ENCODE assay signal across 13 mouse cellular contexts in the genomic region with DNA sequence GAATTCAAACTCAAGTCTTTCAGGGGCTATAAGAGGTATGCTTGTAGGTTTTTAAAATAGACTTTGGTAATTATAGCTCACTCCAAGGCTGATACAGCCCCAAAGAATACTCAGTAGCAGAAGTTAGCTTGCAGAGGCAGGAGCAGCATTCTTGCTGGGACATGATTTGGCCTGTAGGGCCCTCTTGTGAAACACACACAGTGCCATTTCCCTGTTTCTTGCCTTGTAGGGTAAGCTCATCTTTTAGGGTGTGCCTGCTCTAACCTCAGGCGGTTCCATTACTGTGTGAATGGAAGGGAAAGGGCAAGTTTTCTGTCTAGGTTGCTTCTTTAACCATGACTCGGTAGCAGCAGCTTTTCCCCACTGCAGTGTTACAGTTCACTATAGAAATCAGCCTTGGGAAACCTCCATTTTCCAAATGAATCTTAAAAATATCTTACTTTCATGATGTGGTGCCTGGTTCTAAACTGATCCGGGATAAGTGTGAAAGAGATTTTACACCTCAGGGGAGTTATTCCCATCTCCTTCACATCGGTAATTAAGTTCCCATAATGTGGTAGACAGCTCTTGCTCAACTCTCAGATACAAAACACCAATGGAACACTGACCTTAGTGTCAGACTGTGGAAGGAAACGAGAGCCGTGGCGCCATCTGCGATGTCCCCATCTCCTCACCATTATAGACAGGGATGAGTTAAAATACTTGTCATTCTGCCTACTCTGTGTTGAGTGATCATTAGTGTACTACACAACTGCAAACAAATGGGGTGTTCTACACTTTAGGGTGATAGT. TPM values are rescaled to one million over a fixed set of nuclear protein-coding genes. Genes with fewer than 3 reads are reported as not detected.
DNase-seq lines count a peak whose midpoint lies in the region; ATAC-seq and TF ChIP-seq lines count a peak whose summit lies in the region.
"Had no signal": no experiment of that assay in that cellular context is flagged by ENCODE, and none has a peak within 500 bp of the region (broad histone marks: within the 10 kb centered on the region; RNA-seq: fewer than 3 reads in every experiment).

No protein-coding gene starts in this region.

- H3K36me3 ChIP-seq in kidney, adult 2 months (ENCODE audit: control insufficient read depth, insufficient read depth, low read length) = no peaks in the 10 kb centered on the region
- no peaks in the 10 kb centered on the region for H3K36me3 ChIP-seq in ES-Bruce4 (ENCODE audit: control insufficient read depth, insufficient read depth, low read length, poor library complexity, severe bottlenecking)
- H3K36me3 ChIP-seq: kidney, embryonic 15.5 days; liver, embryonic 13.5 days had no signal

- ATAC-seq in CD4-positive, CD25-positive, alpha-beta regulatory T cell, adult 4 months = no peak

- 87% methylated on average over 8 of the region's 8 CpGs for WGBS in kidney, adult 2 months

- peak overlapping the region; percentile 63 for H3K9ac ChIP-seq in ES-Bruce4 (ENCODE audit: low read depth, poor library complexity, severe bottlenecking)
- H3K9ac ChIP-seq: kidney, embryonic 15.5 days; liver, embryonic 13.5 days had no signal

- no peak overlapping the region for H3K4me3 ChIP-seq in kidney, adult 2 months (ENCODE audit: insufficient read depth, low read depth, low read length)
- H3K4me3 ChIP-seq in ES-Bruce4 (ENCODE audit: low read depth, low read length) = no peak overlapping the region
- H3K4me3 ChIP-seq: erythroblast, embryonic 14.5 days; kidney, embryonic 15.5 days had no signal

- H3K9me3 ChIP-seq in ES-Bruce4 (replicated peaks; ENCODE audit: control insufficient read depth, insufficient read depth, low read length, poor library complexity, severe bottlenecking) = no peaks in the 10 kb centered on the region
- H3K9me3 ChIP-seq: kidney, embryonic 15.5 days; liver, embryonic 13.5 days had no signal

- no peak for DNase-seq in kidney, adult 2 months
- DNase-seq in kidney, adult 8-10 months = no peak
- DNase-seq in gonadal fat pad, adult 2 months (ENCODE audit: low read depth) = peak; percentile 96
- peak; percentile 23 for DNase-seq in lung, postnatal 25 days (ENCODE audit: low spot score)
- no peak for DNase-seq in right cerebral cortex, postnatal 36 days (ENCODE audit: low spot score in 2 of 2)
- no peak for DNase-seq in testis, postnatal 10 days (ENCODE audit: low spot score)
- DNase-seq: liver, embryonic 13.5 days; retina, postnatal 1 day had no signal

- H3K27me3 ChIP-seq in kidney, adult 2 months (replicated peaks; ENCODE audit: control insufficient read depth, insufficient read depth, low read length) = no peaks in the 10 kb centered on the region
- no peaks in the 10 kb centered on the region for H3K27me3 ChIP-seq in ES-Bruce4 (ENCODE audit: control insufficient read depth, insufficient read depth, low read length, poor library complexity, severe bottlenecking)
- H3K27me3 ChIP-seq: CH12.LX had no signal

- 0 out of 2 replicates have a peak, but pooled peaks have one; percentile 5 for TF ChIP-seq CTCF in kidney, adult 2 months (conservative IDR thresholded peaks at IDR 0.05; ENCODE audit: insufficient read depth, insufficient read length, low read depth, low read length)
- no peak for TF ChIP-seq CTCF in ES-Bruce4 (IDR thresholded peaks at IDR 0.05; ENCODE audit: low read depth, low read length)

- no peak for TF ChIP-seq POLR2A in kidney, adult 2 months (IDR thresholded peaks at IDR 0.05; ENCODE audit: low read depth, low read length)
- no peak for TF ChIP-seq POLR2A in ES-Bruce4 (IDR thresholded peaks at IDR 0.05; ENCODE audit: insufficient read depth, low read length)

- no peak overlapping the region for H3K27ac ChIP-seq in kidney, adult 2 months (ENCODE audit: insufficient read depth, low read depth, low read length)
- H3K27ac ChIP-seq in ES-Bruce4 (ENCODE audit: insufficient read depth, low read length) = 0 out of 2 replicates have a peak overlapping the region, but pooled peaks have one; percentile 42
- H3K27ac ChIP-seq: kidney, embryonic 15.5 days; liver, embryonic 13.5 days had no signal

- peaks cover 5% of the 10 kb centered on the region; the same call in 1 of the 2 replicates for H3K4me1 ChIP-seq in kidney, adult 2 months (ENCODE audit: control insufficient read depth, insufficient read depth, low read length)
- no peaks in the 10 kb centered on the region for H3K4me1 ChIP-seq in ES-Bruce4 (ENCODE audit: control insufficient read depth, insufficient read depth, low read length)

- no peak for TF ChIP-seq EP300 in ES-Bruce4 (IDR thresholded peaks at IDR 0.05; ENCODE audit: insufficient read depth, low read depth, low read length)

RNA-seq across cellular contexts. Expression of gene Perp, which starts 1.8 kb away (rescaled TPM):
- 56.2 and 76.8 TPM in 2 replicates for polyA plus RNA-seq in kidney, adult 2 months (2012; rRNA removed)
- polyA plus RNA-seq in ES-Bruce4 (2011; ENCODE audit: insufficient read depth, insufficient read length, low read depth, missing spikeins) = 133 and 138 TPM in 2 replicates
- 70.5 and 83.5 TPM in 2 replicates for polyA plus RNA-seq in gonadal fat pad, adult 2 months (2012; rRNA removed)
- under 1 TPM; 0.65 to 0.84 TPM for polyA plus RNA-seq in CD4-positive, CD25-positive, alpha-beta regulatory T cell, adult 4 months (2017; shearing (Covaris generic))
- polyA plus RNA-seq: erythroblast, embryonic 14.5 days had no signal

Comparison
In these comparisons a context has a peak if more than half of its experiments do, and no peak if none do; other contexts are left out.
1. DNase-seq: peak in gonadal fat pad, adult 2 months (single experiment) and lung, postnatal 25 days (single experiment); none in kidney, adult 2 months (single experiment), kidney, adult 8-10 months (0 of 2), right cerebral cortex, postnatal 36 days (0 of 2) and testis, postnatal 10 days (single experiment).
2. RNA of gene Perp, which starts 1.8 kb away (polyA plus RNA-seq): 133 to 138 TPM in ES-Bruce4, 70.5 to 83.5 TPM in gonadal fat pad, adult 2 months and 56.2 to 76.8 TPM in kidney, adult 2 months; 0.65 to 0.84 TPM in CD4-positive, CD25-positive, alpha-beta regulatory T cell, adult 4 months; every median in the first group is over 10 times any median in the second.